Mouse (Mus musculus): ENCODE data around the gene Pmepa1. TPM values are rescaled to one million over a fixed set of nuclear protein-coding genes. Genes with fewer than 3 reads are reported as not detected.

Pmepa1 gene
- total and polyA plus RNA-seq, 2 experiments from 2014 or later, result 4.3 to 12.9 TPM

DNA sequence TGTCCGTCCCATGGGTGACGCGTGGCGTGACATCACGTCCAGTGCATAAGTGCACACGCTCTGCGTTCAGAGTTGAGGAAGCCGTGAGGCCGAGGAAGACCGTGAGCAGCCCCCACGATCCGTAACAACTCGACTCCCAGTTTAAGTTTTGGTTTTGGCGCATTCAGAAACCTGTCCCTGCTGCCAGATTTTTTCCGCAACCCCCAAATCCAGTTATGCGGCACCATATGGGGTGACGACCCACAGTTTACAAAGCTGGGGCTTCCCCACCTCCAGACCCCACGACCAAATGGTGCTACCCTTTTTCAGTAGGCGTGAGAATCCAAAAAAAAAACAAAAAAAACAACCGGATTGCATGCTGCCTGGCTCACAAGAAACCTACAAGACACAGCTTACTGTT, 31.1 kb downstream of the Pmepa1 start:
- DNase-seq (ENCODE audit: low spot score) (no peak), ATAC-seq (ENCODE audit: insufficient read depth, low read depth) (no peak)
- TF ChIP-seq EP300 (IDR thresholded peaks at IDR 0.05; ENCODE audit: low read depth) (no peak), CTCF (IDR thresholded peaks at IDR 0.05; ENCODE audit: low read depth) (no peak)
- no peaks in the 10 kb centered on the region for H3K36me3 ChIP-seq (replicated peaks; ENCODE audit: control insufficient read depth, insufficient read depth, low read length)
- no peaks in the 10 kb centered on the region for H3K9me3 ChIP-seq (replicated peaks; ENCODE audit: control insufficient read depth, low read length)
- H3K4me1 ChIP-seq (ENCODE audit: control insufficient read depth, insufficient read depth), result peaks cover 10% of the 10 kb centered on the region
- WGBS, result 86% methylated on average over 20 of the region's 20 CpGs
- H3K9ac ChIP-seq (replicated peaks; ENCODE audit: low read depth, low read length), result no peak overlapping the region
- no peaks in the 10 kb centered on the region for H3K27me3 ChIP-seq (ENCODE audit: control insufficient read depth, insufficient read depth, low read length)
- H3K4me3 ChIP-seq (ENCODE audit: low read depth, low read length), result no peak overlapping the region
- H3K27ac ChIP-seq (ENCODE audit: low read depth), result no peak overlapping the region
- no peak overlapping the region for H3K4me2 ChIP-seq (ENCODE audit: low read depth, low read length)

DNA sequence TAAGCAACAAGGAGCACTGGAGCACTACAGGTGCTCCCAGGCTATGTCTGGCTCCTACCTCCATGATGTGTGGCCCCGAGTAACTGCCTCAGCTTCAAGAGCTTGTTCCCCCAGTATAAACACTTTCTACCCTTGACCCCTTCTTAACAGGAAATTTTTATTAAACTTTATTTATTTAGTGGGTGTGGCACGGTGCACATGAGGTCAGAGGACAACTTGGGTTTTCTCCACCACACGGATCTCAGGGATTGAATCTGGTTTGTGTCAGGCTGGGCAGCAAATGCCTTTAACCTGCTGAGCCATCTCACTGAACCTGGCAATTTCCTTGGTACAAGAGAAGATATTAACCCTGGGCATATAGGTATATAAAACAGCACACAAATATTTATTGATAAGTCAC, 32.2 kb downstream of the Pmepa1 start:
- Histone ChIP-seq H3K36me3 (replicated peaks; ENCODE audit: control insufficient read depth, insufficient read depth, low read length) (no peaks in the 10 kb centered on the region), H3K27me3 (ENCODE audit: control insufficient read depth, insufficient read depth, low read length) (no peaks in the 10 kb centered on the region), H3K9ac (replicated peaks; ENCODE audit: low read depth, low read length) (no peak overlapping the region), H3K4me3 (ENCODE audit: low read depth, low read length) (no peak overlapping the region), H3K9me3 (replicated peaks; ENCODE audit: control insufficient read depth, low read length) (no peaks in the 10 kb centered on the region), H3K4me2 (ENCODE audit: low read depth, low read length) (no peak overlapping the region), H3K4me1 (ENCODE audit: control insufficient read depth, insufficient read depth) (peaks cover 6% of the 10 kb centered on the region; the same call in 1 of the 2 replicates), H3K27ac (ENCODE audit: low read depth) (no peak overlapping the region)
- ATAC-seq (ENCODE audit: insufficient read depth, low read depth) (no peak), DNase-seq (ENCODE audit: low spot score) (no peak)
- WGBS, result 63% methylated on average over 3 of the region's 3 CpGs
- TF ChIP-seq CTCF (IDR thresholded peaks at IDR 0.05; ENCODE audit: low read depth) (no peak), EP300 (IDR thresholded peaks at IDR 0.05; ENCODE audit: low read depth) (no peak)

DNA sequence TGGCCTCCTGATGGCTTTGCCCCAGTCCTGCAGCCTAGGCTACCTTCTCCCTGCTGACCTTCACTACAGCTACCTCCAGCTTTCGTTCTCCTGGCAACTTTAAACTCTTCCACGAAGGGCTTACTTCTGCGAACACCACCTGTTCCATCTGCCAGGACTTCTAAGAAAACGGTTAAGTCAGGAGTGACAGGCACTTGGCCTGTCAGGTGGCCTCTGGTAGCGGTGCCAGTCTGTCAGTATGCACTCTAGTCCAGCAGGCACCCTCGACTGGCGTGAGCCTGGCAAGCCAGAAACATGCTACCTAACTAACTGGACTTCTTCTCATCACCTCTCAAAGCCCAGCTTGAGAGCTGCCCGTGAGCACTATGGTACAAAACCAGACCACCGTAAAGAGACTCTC, 32.7 kb downstream of the Pmepa1 start:
- Histone ChIP-seq H3K27me3 (ENCODE audit: control insufficient read depth, insufficient read depth, low read length) (no peaks in the 10 kb centered on the region), H3K9me3 (replicated peaks; ENCODE audit: control insufficient read depth, low read length) (no peaks in the 10 kb centered on the region), H3K36me3 (replicated peaks; ENCODE audit: control insufficient read depth, insufficient read depth, low read length) (no peaks in the 10 kb centered on the region), H3K4me3 (ENCODE audit: low read depth, low read length) (no peak overlapping the region), H3K4me2 (ENCODE audit: low read depth, low read length) (no peak overlapping the region), H3K9ac (replicated peaks; ENCODE audit: low read depth, low read length) (no peak overlapping the region), H3K4me1 (ENCODE audit: control insufficient read depth, insufficient read depth) (peaks cover 7% of the 10 kb centered on the region; the same call in 1 of the 2 replicates), H3K27ac (ENCODE audit: low read depth) (no peak overlapping the region)
- ATAC-seq (ENCODE audit: insufficient read depth, low read depth) (no peak), DNase-seq (ENCODE audit: low spot score) (no peak)
- WGBS, result 62% methylated on average over 9 of the region's 9 CpGs
- TF ChIP-seq CTCF (IDR thresholded peaks at IDR 0.05; ENCODE audit: low read depth) (no peak), EP300 (IDR thresholded peaks at IDR 0.05; ENCODE audit: low read depth) (no peak)

DNA sequence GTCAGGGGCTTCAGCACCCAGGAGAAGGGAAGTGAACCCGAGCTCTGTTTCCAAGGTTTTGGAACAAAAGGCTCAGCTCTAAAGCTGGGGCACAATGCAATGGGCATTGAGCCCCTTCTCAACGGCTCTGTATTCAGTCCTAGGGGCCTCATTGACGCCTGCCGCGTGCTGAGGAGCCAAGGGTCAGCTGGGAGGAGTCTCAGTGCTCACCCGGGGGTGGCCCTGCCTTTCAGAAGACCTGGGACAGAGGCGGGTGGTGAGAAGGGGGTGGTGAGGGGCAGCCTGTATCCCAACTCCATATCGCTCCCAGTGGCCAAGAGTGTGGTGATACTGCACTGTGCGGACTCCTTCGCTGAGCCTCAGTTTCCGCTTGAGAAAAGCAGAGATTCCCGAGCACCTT, 33.5 kb downstream of the Pmepa1 start:
- Histone ChIP-seq H3K36me3 (replicated peaks; ENCODE audit: control insufficient read depth, insufficient read depth, low read length) (no peaks in the 10 kb centered on the region), H3K27me3 (ENCODE audit: control insufficient read depth, insufficient read depth, low read length) (no peaks in the 10 kb centered on the region), H3K4me1 (ENCODE audit: control insufficient read depth, insufficient read depth) (peaks cover 13% of the 10 kb centered on the region; the same call in 1 of the 2 replicates), H3K9ac (replicated peaks; ENCODE audit: low read depth, low read length) (no peak overlapping the region), H3K4me2 (ENCODE audit: low read depth, low read length) (no peak overlapping the region), H3K27ac (ENCODE audit: low read depth) (no peak overlapping the region), H3K9me3 (replicated peaks; ENCODE audit: control insufficient read depth, low read length) (no peaks in the 10 kb centered on the region), H3K4me3 (ENCODE audit: low read depth, low read length) (no peak overlapping the region)
- 58% methylated on average over 12 of the region's 12 CpGs for WGBS
- ATAC-seq (ENCODE audit: insufficient read depth, low read depth) (no peak), DNase-seq (ENCODE audit: low spot score) (no peak)
- TF ChIP-seq EP300 (IDR thresholded peaks at IDR 0.05; ENCODE audit: low read depth) (no peak), CTCF (IDR thresholded peaks at IDR 0.05; ENCODE audit: low read depth) (no peak)

DNA sequence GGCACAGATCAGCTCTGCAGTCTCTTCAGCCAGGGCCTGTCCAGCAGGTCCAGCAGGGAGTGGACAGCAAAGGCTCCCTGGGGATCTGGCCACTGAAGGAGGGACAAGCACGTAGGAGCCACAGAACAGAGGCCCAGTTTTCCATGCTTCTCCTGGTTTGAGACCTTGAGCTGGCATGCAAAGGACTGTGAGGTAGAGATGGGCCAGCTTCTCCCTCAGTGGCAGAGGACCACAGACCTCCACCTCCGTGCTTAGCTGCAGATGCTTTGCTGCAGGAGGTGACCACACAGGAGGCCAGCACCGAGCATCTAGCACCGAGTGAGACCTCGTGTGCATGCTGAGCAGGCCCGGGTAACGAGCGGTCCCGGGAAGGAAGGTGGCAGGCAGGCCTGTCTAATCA, 35.6 kb downstream of the Pmepa1 start:
- H3K4me1 ChIP-seq (ENCODE audit: control insufficient read depth, insufficient read depth), result peaks cover 28% of the 10 kb centered on the region
- H3K27me3 ChIP-seq (ENCODE audit: control insufficient read depth, insufficient read depth, low read length), result no peaks in the 10 kb centered on the region
- H3K9me3 ChIP-seq (replicated peaks; ENCODE audit: control insufficient read depth, low read length), result no peaks in the 10 kb centered on the region
- WGBS, result 48% methylated on average over 9 of the region's 9 CpGs
- H3K36me3 ChIP-seq (replicated peaks; ENCODE audit: control insufficient read depth, insufficient read depth, low read length), result no peaks in the 10 kb centered on the region
- H3K4me2 ChIP-seq (ENCODE audit: low read depth, low read length), result no peak overlapping the region
- no peak for ATAC-seq (ENCODE audit: insufficient read depth, low read depth)
- no peak for TF ChIP-seq CTCF (IDR thresholded peaks at IDR 0.05; ENCODE audit: low read depth)
- no peak for TF ChIP-seq EP300 (IDR thresholded peaks at IDR 0.05; ENCODE audit: low read depth)
- no peak overlapping the region for H3K4me3 ChIP-seq (ENCODE audit: low read depth, low read length)
- no peak overlapping the region for H3K27ac ChIP-seq (ENCODE audit: low read depth)
- no peak for DNase-seq (ENCODE audit: low spot score)
- H3K9ac ChIP-seq (replicated peaks; ENCODE audit: low read depth, low read length), result no peak overlapping the region

DNA sequence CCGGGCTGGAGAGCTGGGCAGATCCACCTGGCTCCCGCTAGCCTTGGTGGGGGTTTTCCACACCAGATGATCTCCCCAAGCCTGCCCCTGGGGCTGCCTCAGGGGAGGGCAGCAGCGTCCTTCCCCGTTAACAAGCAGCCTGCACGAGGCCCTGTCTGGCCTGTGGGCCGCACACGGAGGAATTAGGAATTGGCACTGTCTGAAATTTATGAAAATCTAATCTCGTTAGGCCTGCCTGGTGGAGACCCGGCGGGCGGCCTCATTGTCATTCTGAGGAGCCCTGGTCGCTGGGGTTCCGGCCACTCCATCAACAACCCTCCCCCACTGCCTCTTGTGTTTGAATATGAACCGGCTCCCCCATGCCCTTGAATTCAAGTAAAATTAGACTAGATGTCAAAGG, 37.8 kb downstream of the Pmepa1 start:
- Histone ChIP-seq H3K4me3 (ENCODE audit: low read depth, low read length) (no peak overlapping the region), H3K27me3 (ENCODE audit: control insufficient read depth, insufficient read depth, low read length) (no peaks in the 10 kb centered on the region), H3K4me2 (ENCODE audit: low read depth, low read length) (no peak overlapping the region), H3K9ac (replicated peaks; ENCODE audit: low read depth, low read length) (no peak overlapping the region), H3K4me1 (ENCODE audit: control insufficient read depth, insufficient read depth) (peaks cover 33% of the 10 kb centered on the region), H3K9me3 (replicated peaks; ENCODE audit: control insufficient read depth, low read length) (no peaks in the 10 kb centered on the region), H3K27ac (ENCODE audit: low read depth) (no peak overlapping the region), H3K36me3 (replicated peaks; ENCODE audit: control insufficient read depth, insufficient read depth, low read length) (0 out of 2 replicates have a peak, but pooled peaks cover 3% of the 10 kb centered on the region)
- DNase-seq (ENCODE audit: low spot score), result no peak
- WGBS, result 37% methylated on average over 14 of the region's 14 CpGs
- ATAC-seq (ENCODE audit: insufficient read depth, low read depth), result no peak
- TF ChIP-seq CTCF (IDR thresholded peaks at IDR 0.05; ENCODE audit: low read depth) (no peak), EP300 (IDR thresholded peaks at IDR 0.05; ENCODE audit: low read depth) (no peak)
